Mouse (Mus musculus) forebrain, postnatal 0 days (tissue): ENCODE results near the gene Tnf. TPM values are rescaled to one million over a fixed set of nuclear protein-coding genes. Genes with fewer than 3 reads are reported as not detected.

ENCODE experiments used
- ATAC-seq: fragments of 200-750 bp; cut with Nextera tagmentation; 2 replicates; pipeline ENCODE4 v1.8.0; 2017; ENCODE audit warnings: mild to moderate bottlenecking, moderate library complexity
- DNase-seq: peaks from one replicate; pipeline ENCODE4 v3.0.0-alpha.2; 2015
- H3K27ac ChIP-seq: fragments of 300-500 bp; sonication (generic); 2 replicates; pipeline ENCODE4 v1.5.1; 2014; ENCODE audit warnings: low read depth, mild to moderate bottlenecking, antibody characterized with exemption, low read length, moderate library complexity, mixed read lengths
- H3K27me3 ChIP-seq: fragments of 300-500 bp; sonication (generic); 2 replicates; pipeline ENCODE4 v1.6.1; 2014; ENCODE audit warnings: mild to moderate bottlenecking, low read length, mixed read lengths; ENCODE audit not compliant: insufficient read depth
- H3K36me3 ChIP-seq: fragments of 300-500 bp; sonication (generic); 2 replicates; pipeline ENCODE4 v1.6.1; 2014; ENCODE audit warnings: mild to moderate bottlenecking, moderate library complexity; ENCODE audit not compliant: insufficient read depth
- H3K4me1 ChIP-seq: fragments of 300-500 bp; sonication (generic); 2 replicates; pipeline ENCODE4 v1.6.1; 2014; ENCODE audit warnings: antibody characterized with exemption; ENCODE audit not compliant: insufficient read depth
- H3K4me2 ChIP-seq: fragments of 300-500 bp; sonication (generic); 2 replicates; pipeline ENCODE4 v1.6.1; 2014; ENCODE audit warnings: low read depth, mild to moderate bottlenecking, moderate library complexity
- H3K4me3 ChIP-seq: fragments of 300-500 bp; sonication (generic); 2 replicates; pipeline ENCODE4 v1.5.1; 2014; ENCODE audit warnings: low read depth, low read length, mixed read lengths
- H3K9ac ChIP-seq: fragments of 300-500 bp; sonication (generic); 2 replicates; pipeline ENCODE4 v1.6.1; 2014; ENCODE audit warnings: mild to moderate bottlenecking
- H3K9me3 ChIP-seq: fragments of 300-500 bp; sonication (generic); 2 replicates; pipeline ENCODE4 v1.6.1; 2016; ENCODE audit warnings: low read length
- CTCF ChIP-seq: sonication (generic); IDR thresholded peaks from 2 replicates; pipeline ENCODE4 v1.5.1; 2016; ENCODE audit warnings: antibody characterized with exemption, control low read depth, low read depth
- WGBS: fragments of 180-500 bp; shearing (Covaris S2); extraction: QIAGEN DNeasy Blood & Tissue Kit; methylation state at CpG from one replicate; pipeline ENCODE4 v1.1.7; 2014; 5-methylcytosine and 5-hydroxymethylcytosine counted together
- polyA plus RNA-seq: library from polyadenylated mRNA; unstranded; fragments of >200 nt; fragmentation: Nextera tagmentation; extraction: Ambion mirVana; gene quantifications from 2 replicates; pipeline ENCODE4 v1.2.1, GENCODE M21; 2015
- total RNA-seq: library from RNA; depleted of rRNA; stranded (reverse); fragments of >200 nt; gene quantifications from 2 replicates; pipeline ENCODE4 v1.2.3, GENCODE M21; 2014; rRNA removed

Tnf gene
- total RNA-seq (0.71 TPM in 1 of 2 replicates, not detected in the other), polyA plus RNA-seq (0.09 TPM in 1 of 2 replicates, not detected in the other)

- H3K4me3 ChIP-seq: no peak within 1 kb of the TSS
- no peak within 1 kb of the TSS for H3K4me2 ChIP-seq
- ATAC-seq (no peak), DNase-seq (no peak)
- no peaks in the 10 kb centered on the region for H3K9me3 ChIP-seq
- H3K27ac ChIP-seq: no peak within 1 kb of the TSS
- TF ChIP-seq CTCF: no peak
- WGBS: 49% methylated on average over 13 of the region's 13 CpGs
- H3K9ac ChIP-seq: no peak within 1 kb of the TSS
- H3K27me3 ChIP-seq: peaks cover 5% of the 10 kb centered on the region
- H3K4me1 ChIP-seq: no peaks in the 10 kb centered on the region
- H3K36me3 ChIP-seq: no peaks in the 10 kb centered on the region
These were observed at the start of gene Tnf for GRCm38 (mm10) chr17:35201787-35202186. Gene Tnf (minus strand): TSS chr17:35202007.

DNA sequence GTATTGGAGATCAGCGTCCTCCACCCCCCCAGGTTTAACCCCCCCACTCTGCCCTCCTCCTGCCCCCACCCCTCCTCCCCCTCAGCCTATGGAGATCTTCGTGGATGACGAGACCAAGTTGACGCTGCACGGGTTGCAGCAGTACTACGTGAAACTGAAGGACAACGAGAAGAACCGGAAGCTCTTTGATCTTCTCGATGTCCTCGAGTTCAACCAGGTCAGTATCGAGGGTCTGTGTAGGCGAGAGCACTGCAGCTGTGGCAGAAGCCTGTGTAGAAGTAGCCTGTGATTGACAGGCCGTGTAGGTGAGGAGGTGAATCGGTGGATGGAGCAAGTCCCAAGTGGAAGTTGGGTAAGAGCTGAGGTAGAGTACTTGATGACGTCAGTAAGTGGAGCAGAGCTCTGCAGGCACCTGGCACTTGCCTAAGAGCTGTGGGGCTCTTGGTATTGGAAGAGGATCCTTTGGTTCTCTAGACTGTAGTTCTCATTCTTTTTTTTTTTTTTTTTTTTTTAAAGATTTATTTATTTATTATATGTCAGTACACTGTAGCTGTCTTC lies 49.4 kb upstream of the Tnf start:
- WGBS: 84% methylated on average over 15 of the region's 15 CpGs
- H3K36me3 ChIP-seq: peaks cover 80% of the 10 kb centered on the region
- no peak overlapping the region for H3K27ac ChIP-seq
- no peak for TF ChIP-seq CTCF
- no peak for ATAC-seq
- H3K4me3 ChIP-seq: no peak overlapping the region
- no peak overlapping the region for H3K9ac ChIP-seq
- H3K4me1 ChIP-seq: no peaks in the 10 kb centered on the region
- DNase-seq: no peak
- H3K4me2 ChIP-seq: no peak overlapping the region
- no peaks in the 10 kb centered on the region for H3K27me3 ChIP-seq
- no peaks in the 10 kb centered on the region for H3K9me3 ChIP-seq

DNA sequence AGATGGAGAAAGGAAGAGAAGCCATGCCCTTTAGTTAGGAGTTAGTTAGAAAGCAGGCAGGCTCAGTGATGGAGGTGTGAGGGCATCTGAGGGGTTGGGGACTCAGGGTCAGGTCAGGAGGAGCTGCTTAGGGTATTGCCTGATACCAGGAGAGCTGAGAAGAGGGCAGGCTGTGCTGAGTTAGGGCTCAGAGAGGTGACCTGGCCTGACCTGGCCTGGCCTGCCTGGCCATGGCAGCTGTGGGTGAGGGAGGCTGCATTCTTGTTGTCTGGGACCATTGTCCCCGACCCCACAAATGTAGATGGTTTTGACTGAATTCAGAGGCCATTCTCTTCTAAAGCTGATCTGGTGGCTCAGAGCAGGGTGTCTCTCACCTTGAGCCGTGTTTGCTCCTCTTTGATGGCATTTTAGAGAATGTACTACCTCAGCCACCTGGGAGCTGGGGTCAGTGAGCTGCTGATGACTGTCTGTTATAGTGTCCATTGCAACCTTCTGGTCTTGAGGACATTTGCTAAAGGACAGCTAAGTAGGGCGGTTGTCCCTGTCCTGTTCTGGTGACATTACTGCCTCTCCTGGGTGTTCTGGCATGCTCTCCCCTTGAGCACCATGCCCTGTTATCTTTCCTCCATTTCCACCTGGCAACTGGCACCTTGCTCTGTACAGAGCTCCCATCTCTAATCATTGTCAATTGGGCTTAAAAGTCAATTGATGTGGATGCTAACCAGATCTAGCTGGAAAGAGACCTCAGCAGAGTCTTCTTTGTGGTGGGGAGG lies 48.7 kb upstream of the Tnf start:
- Histone ChIP-seq H3K4me1 (no peaks in the 10 kb centered on the region), H3K36me3 (peaks cover 87% of the 10 kb centered on the region), H3K4me3 (no peak overlapping the region), H3K9me3 (no peaks in the 10 kb centered on the region), H3K9ac (no peak overlapping the region), H3K4me2 (no peak overlapping the region), H3K27me3 (no peaks in the 10 kb centered on the region), H3K27ac (no peak overlapping the region)
- TF ChIP-seq CTCF: no peak
- DNase-seq (no peak), ATAC-seq (no peak)
- WGBS: 93% methylated on average over 3 of the region's 3 CpGs

GRCm38 (mm10) chr17:35249451-35250197 lies 47.8 kb upstream of the Tnf start:
- Histone ChIP-seq H3K27ac (no peak overlapping the region), H3K9me3 (no peaks in the 10 kb centered on the region), H3K9ac (no peak overlapping the region), H3K4me3 (no peak overlapping the region), H3K4me2 (no peak overlapping the region), H3K36me3 (peaks cover 96% of the 10 kb centered on the region), H3K4me1 (no peaks in the 10 kb centered on the region; the same call in 1 of the 2 replicates), H3K27me3 (no peaks in the 10 kb centered on the region)
- no peak for DNase-seq
- TF ChIP-seq CTCF: no peak
- ATAC-seq: no peak
- 83% methylated on average over 19 of the region's 19 CpGs for WGBS

DNA sequence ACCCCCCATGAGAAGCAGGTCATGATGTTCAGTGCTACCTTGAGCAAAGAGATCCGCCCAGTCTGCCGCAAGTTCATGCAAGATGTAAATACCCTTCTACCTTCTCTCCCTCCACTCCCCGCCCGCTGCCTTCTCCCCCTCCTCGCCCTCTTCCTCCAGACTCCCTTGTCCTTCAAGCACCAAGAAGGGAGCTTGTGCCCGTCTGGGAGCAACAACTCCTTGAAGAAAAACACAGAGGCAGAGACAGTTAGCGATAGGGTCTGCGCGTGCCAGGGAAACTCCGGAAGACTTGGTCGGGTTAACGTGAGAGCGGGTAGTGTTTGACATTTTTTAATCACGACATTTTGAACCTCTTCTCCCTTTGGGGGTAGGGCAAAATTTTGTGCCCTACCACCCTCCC lies 47.2 kb upstream of the Tnf start:
- peaks cover 97% of the 10 kb centered on the region for H3K36me3 ChIP-seq
- no peak overlapping the region for H3K4me2 ChIP-seq
- no peaks in the 10 kb centered on the region; the same call in 1 of the 2 replicates for H3K4me1 ChIP-seq
- H3K9ac ChIP-seq: no peak overlapping the region
- no peak for DNase-seq
- no peak for TF ChIP-seq CTCF
- no peak overlapping the region for H3K4me3 ChIP-seq
- no peaks in the 10 kb centered on the region for H3K9me3 ChIP-seq
- no peak overlapping the region for H3K27ac ChIP-seq
- WGBS: 87% methylated on average over 14 of the region's 14 CpGs
- ATAC-seq: no peak
- H3K27me3 ChIP-seq: no peaks in the 10 kb centered on the region

GRCm38 (mm10) chr17:35247144-35247543 lies 45.3 kb upstream of the Tnf start:
- ATAC-seq (no peak), DNase-seq (no peak)
- no peak overlapping the region for H3K4me3 ChIP-seq
- H3K27me3 ChIP-seq: no peaks in the 10 kb centered on the region
- H3K4me1 ChIP-seq: no peaks in the 10 kb centered on the region; the same call in none of the 2 replicates
- no peak overlapping the region for H3K9ac ChIP-seq
- TF ChIP-seq CTCF: no peak
- no peak overlapping the region for H3K27ac ChIP-seq
- peaks cover 80% of the 10 kb centered on the region for H3K36me3 ChIP-seq
- H3K9me3 ChIP-seq: no peaks in the 10 kb centered on the region
- WGBS: 80% methylated on average over 7 of the region's 7 CpGs
- H3K4me2 ChIP-seq: no peak overlapping the region
